Mouse (Mus musculus) forebrain, embryonic 12.5 days (tissue): Measurements from ENCODE around the gene Nav3. TPM values are rescaled to one million over a fixed set of nuclear protein-coding genes. Genes with fewer than 3 reads are reported as not detected.

ENCODE experiments used
- ATAC-seq: fragments of 200-750 bp; cut with Nextera tagmentation; 2 replicates; pipeline ENCODE4 v1.8.0; 2017; ENCODE audit warnings: moderate TSS enrichment; ENCODE audit not compliant: low FRiP score
- H3K27ac ChIP-seq: fragments of 300-500 bp; sonication (generic); 2 replicates; pipeline ENCODE4 v1.5.1; 2016; ENCODE audit warnings: mild to moderate bottlenecking
- H3K27me3 ChIP-seq: fragments of 300-500 bp; sonication (generic); 2 replicates; pipeline ENCODE4 v1.6.1; 2016; ENCODE audit warnings: mild to moderate bottlenecking
- H3K36me3 ChIP-seq: fragments of 300-500 bp; sonication (generic); replicated peaks from 2 replicates; pipeline ENCODE4 v1.6.1; 2016; ENCODE audit warnings: mild to moderate bottlenecking
- H3K4me1 ChIP-seq: fragments of 300-500 bp; sonication (generic); 2 replicates; pipeline ENCODE4 v1.6.1; 2016
- H3K4me2 ChIP-seq: fragments of 300-500 bp; sonication (generic); 2 replicates; pipeline ENCODE4 v1.6.1; 2016; ENCODE audit warnings: mild to moderate bottlenecking, moderate library complexity
- H3K4me3 ChIP-seq: fragments of 300-500 bp; sonication (generic); replicated peaks from 2 replicates; pipeline ENCODE4 v1.5.1; 2016; ENCODE audit warnings: mild to moderate bottlenecking
- H3K9ac ChIP-seq: fragments of 300-500 bp; sonication (generic); 2 replicates; pipeline ENCODE4 v1.6.1; 2016; ENCODE audit warnings: mild to moderate bottlenecking
- H3K9me3 ChIP-seq: fragments of 300-500 bp; sonication (generic); 2 replicates; pipeline ENCODE4 v1.6.1; 2016
- WGBS: fragments of 180-500 bp; shearing (Covaris S2); methylation state at CpG from one replicate; pipeline ENCODE4 v1.1.7; 2016; 5-methylcytosine and 5-hydroxymethylcytosine counted together
- polyA plus RNA-seq: library from polyadenylated mRNA; unstranded; fragments of >200 nt; fragmentation: Nextera tagmentation; extraction: Ambion mirVana; gene quantifications from 2 replicates; pipeline ENCODE4 v1.2.1, GENCODE M21; 2016

Gene Nav3
- polyA plus RNA-seq, 1 experiment from 2014 or later = 10.7 TPM

DNA sequence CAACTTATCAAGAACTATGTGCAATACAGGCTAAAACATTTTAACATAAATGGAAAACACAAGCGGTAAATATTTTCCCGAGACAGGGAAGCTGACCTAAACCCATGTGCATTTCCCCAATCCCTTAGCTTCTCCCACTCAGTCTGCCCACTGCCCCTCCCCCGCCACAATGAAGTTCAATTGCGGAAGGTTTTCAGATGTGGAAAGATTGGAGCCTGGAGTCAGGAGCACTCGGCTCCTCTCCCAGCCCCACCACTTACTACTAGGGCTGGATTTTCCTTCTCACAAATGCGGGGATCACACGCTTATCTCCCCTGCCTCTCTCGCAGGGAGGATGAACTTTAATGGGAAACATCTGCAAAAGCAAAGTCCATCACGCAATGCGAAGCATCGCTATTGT is 534.6 kb downstream of the Nav3 start:
- H3K4me1 ChIP-seq = peaks cover 5% of the 10 kb centered on the region; the same call in 1 of the 2 replicates
- no peak overlapping the region for H3K4me2 ChIP-seq
- no peak overlapping the region for H3K9ac ChIP-seq
- ATAC-seq = peak; percentile 52
- H3K9me3 ChIP-seq = no peaks in the 10 kb centered on the region
- H3K27ac ChIP-seq = no peak overlapping the region
- H3K4me3 ChIP-seq = no peak overlapping the region
- 59% methylated on average over 11 of the region's 11 CpGs for WGBS
- H3K27me3 ChIP-seq = no peaks in the 10 kb centered on the region
- no peaks in the 10 kb centered on the region for H3K36me3 ChIP-seq

GRCm38 (mm10) chr10:109920607-109921187 is 535.3 kb downstream of the Nav3 start:
- WGBS = 15% methylated on average over 6 of the region's 6 CpGs

DNA sequence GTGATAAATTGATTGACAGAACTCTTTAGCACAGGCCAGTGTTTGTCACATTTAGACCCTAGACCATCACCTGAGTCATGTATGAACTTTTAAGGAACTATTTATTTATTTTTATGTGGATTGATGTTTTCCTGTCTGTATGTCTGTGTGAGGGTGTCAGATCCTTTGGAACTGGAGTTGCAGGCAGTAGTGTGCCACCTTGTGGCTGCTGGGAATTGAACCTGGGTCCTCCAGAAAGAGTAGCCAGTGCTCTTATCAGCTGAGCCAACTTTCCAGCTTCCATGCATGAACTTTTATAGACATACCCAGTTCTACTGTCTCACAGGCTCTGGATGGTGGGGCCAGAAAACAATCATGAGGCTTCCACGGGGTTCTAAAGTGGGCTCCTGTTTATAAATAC is 536.5 kb downstream of the Nav3 start:
- H3K27ac ChIP-seq = no peak overlapping the region
- ATAC-seq = no peak
- H3K9ac ChIP-seq = no peak overlapping the region
- no peaks in the 10 kb centered on the region for H3K27me3 ChIP-seq
- H3K4me1 ChIP-seq = peaks cover 5% of the 10 kb centered on the region; the same call in 1 of the 2 replicates
- H3K9me3 ChIP-seq = no peaks in the 10 kb centered on the region
- 41% methylated on average over 1 of the region's 1 CpGs for WGBS
- no peaks in the 10 kb centered on the region for H3K36me3 ChIP-seq
- no peak overlapping the region for H3K4me3 ChIP-seq
- no peak overlapping the region for H3K4me2 ChIP-seq

More at GRCm38 (mm10) chr10:109920607-109921187, 535.3 kb downstream of the Nav3 start:
- H3K9ac ChIP-seq = no peak overlapping the region
- no peaks in the 10 kb centered on the region for H3K36me3 ChIP-seq
- peaks cover 5% of the 10 kb centered on the region; the same call in 1 of the 2 replicates for H3K4me1 ChIP-seq
- H3K9me3 ChIP-seq = no peaks in the 10 kb centered on the region
- no peak overlapping the region for H3K4me2 ChIP-seq
- H3K27me3 ChIP-seq = no peaks in the 10 kb centered on the region
- no peak overlapping the region for H3K4me3 ChIP-seq
- H3K27ac ChIP-seq = no peak overlapping the region
- peak; percentile 85 for ATAC-seq

DNA sequence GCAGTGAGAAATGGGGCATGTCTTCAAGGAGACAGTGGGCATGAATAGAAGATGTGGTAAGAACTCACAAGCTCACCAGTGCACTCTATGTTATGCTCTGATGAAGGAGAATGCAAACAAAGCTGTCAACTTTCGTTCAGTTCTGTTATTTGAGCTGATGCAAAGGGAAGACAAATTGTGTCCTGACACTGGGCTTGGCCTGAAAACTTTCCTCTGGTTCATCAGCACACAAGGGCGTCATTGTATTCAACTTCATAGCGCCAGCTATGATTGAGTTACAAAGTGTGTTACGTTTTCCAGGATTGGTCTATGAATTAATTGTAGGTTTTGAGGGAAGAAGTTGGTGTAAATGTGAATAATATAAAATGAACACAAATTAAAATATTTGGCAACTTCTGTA is 548.8 kb downstream of the Nav3 start:
- Histone ChIP-seq H3K27ac (no peak overlapping the region), H3K4me3 (no peak overlapping the region), H3K9ac (no peak overlapping the region), H3K9me3 (no peaks in the 10 kb centered on the region; the same call in 1 of the 2 replicates), H3K4me1 (peaks cover 7% of the 10 kb centered on the region; the same call in 1 of the 2 replicates), H3K27me3 (no peaks in the 10 kb centered on the region), H3K36me3 (no peaks in the 10 kb centered on the region), H3K4me2 (no peak overlapping the region)
- WGBS = 78% methylated on average over 4 of the region's 4 CpGs
- no peak for ATAC-seq

- ATAC-seq = no peak
- no peak overlapping the region for H3K4me3 ChIP-seq
- H3K4me2 ChIP-seq = no peak overlapping the region
- no peaks in the 10 kb centered on the region for H3K27me3 ChIP-seq
- no peaks in the 10 kb centered on the region; the same call in 1 of the 2 replicates for H3K9me3 ChIP-seq
- peaks cover 7% of the 10 kb centered on the region; the same call in 1 of the 2 replicates for H3K4me1 ChIP-seq
- 91% methylated on average over 6 of the region's 6 CpGs for WGBS
- no peak overlapping the region for H3K27ac ChIP-seq
- no peak overlapping the region for H3K9ac ChIP-seq
- H3K36me3 ChIP-seq = no peaks in the 10 kb centered on the region
Observed at GRCm38 (mm10) chr10:109906413-109906785, 549.6 kb downstream of the Nav3 start.

- no peak overlapping the region for H3K27ac ChIP-seq
- no peak for ATAC-seq
- H3K4me3 ChIP-seq = no peak overlapping the region
- 71% methylated on average over 9 of the region's 9 CpGs for WGBS
- H3K4me2 ChIP-seq = no peak overlapping the region
- no peaks in the 10 kb centered on the region for H3K36me3 ChIP-seq
- no peaks in the 10 kb centered on the region for H3K27me3 ChIP-seq
- no peaks in the 10 kb centered on the region; the same call in 1 of the 2 replicates for H3K9me3 ChIP-seq
- no peak overlapping the region for H3K9ac ChIP-seq
- H3K4me1 ChIP-seq = peaks cover 7% of the 10 kb centered on the region; the same call in 1 of the 2 replicates
Observed at GRCm38 (mm10) chr10:109905649-109906412, 550.2 kb downstream of the Nav3 start.

DNA sequence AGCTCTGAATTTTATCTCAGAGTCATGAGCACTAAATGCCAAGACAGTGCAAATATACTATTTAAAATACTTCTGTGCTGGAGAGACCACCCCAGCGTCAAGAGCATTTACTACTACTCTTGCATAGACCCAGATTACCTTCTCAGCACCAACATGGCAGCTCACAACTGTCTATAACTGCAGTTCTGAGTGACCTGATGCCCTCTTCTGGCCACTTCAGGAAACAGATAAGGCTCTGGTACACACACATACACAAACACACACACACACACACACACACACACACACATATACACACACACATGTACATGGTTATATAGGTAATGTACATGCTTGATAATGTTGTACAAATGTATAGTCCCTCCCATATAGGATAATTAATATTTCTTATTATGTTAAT is 551.2 kb downstream of the Nav3 start:
- ATAC-seq = no peak
- Histone ChIP-seq H3K4me3 (no peak overlapping the region), H3K4me1 (peaks cover 7% of the 10 kb centered on the region; the same call in 1 of the 2 replicates), H3K9me3 (no peaks in the 10 kb centered on the region), H3K36me3 (no peaks in the 10 kb centered on the region), H3K27me3 (no peaks in the 10 kb centered on the region), H3K9ac (no peak overlapping the region), H3K4me2 (no peak overlapping the region), H3K27ac (no peak overlapping the region)
- whole genome bisulfite sequencing = 81% methylated on average over 1 of the region's 1 CpGs

GRCm38 (mm10) chr10:109903701-109904555 is 552.1 kb downstream of the Nav3 start:
- Histone ChIP-seq H3K9ac (no peak overlapping the region), H3K4me3 (no peak overlapping the region), H3K27me3 (no peaks in the 10 kb centered on the region), H3K4me2 (no peak overlapping the region), H3K9me3 (no peaks in the 10 kb centered on the region), H3K4me1 (peaks cover 7% of the 10 kb centered on the region; the same call in 1 of the 2 replicates), H3K36me3 (no peaks in the 10 kb centered on the region), H3K27ac (no peak overlapping the region)
- 77% methylated on average over 17 of the region's 17 CpGs for WGBS
- no peak for ATAC-seq

DNA sequence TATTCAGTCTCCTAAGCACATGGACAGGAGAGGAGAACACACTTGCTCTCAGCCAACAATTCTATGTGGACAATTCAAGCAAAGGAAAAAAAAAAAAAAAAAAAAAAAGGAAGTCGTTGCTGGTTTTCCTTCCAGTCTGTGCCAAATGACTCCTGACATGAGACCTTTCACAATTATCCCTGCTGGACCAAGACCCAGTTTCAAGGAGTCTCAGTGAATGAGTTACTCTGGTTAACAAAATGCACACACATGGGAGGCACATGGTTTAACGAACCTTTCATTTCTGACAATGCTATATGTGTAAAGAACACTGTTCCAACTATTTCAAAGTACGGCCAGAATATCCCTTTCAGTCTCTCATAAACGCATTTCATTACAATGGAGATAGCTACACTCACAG is 552.8 kb downstream of the Nav3 start:
- Histone ChIP-seq H3K4me2 (no peak overlapping the region), H3K27ac (no peak overlapping the region), H3K9ac (no peak overlapping the region), H3K36me3 (no peaks in the 10 kb centered on the region), H3K4me1 (peaks cover 7% of the 10 kb centered on the region; the same call in 1 of the 2 replicates), H3K27me3 (no peaks in the 10 kb centered on the region), H3K9me3 (no peaks in the 10 kb centered on the region), H3K4me3 (no peak overlapping the region)
- no peak for ATAC-seq
- WGBS = 92% methylated on average over 4 of the region's 4 CpGs

DNA sequence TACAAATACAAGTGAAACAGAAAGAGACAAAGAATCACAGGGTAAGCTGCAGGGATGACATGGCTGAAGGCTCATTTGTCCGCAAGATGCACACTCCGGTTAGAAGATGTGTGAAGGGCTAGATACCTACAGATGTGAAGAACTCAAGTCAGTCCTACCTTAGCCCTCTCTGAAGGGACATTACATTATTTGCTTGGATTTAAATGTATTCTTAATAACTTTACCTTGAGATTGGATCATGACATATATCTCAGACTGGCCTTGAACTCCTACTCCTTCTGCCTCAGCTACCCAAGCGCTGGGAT is 566.9 kb downstream of the Nav3 start:
- H3K4me3 ChIP-seq = no peak overlapping the region
- no peaks in the 10 kb centered on the region for H3K36me3 ChIP-seq
- 72% methylated on average over 3 of the region's 3 CpGs for WGBS
- no peaks in the 10 kb centered on the region for H3K27me3 ChIP-seq
- no peaks in the 10 kb centered on the region for H3K9me3 ChIP-seq
- no peak overlapping the region for H3K4me2 ChIP-seq
- no peak for ATAC-seq
- H3K4me1 ChIP-seq = 0 out of 2 replicates have a peak, but pooled peaks cover 4% of the 10 kb centered on the region
- H3K27ac ChIP-seq = no peak overlapping the region
- no peak overlapping the region for H3K9ac ChIP-seq

DNA sequence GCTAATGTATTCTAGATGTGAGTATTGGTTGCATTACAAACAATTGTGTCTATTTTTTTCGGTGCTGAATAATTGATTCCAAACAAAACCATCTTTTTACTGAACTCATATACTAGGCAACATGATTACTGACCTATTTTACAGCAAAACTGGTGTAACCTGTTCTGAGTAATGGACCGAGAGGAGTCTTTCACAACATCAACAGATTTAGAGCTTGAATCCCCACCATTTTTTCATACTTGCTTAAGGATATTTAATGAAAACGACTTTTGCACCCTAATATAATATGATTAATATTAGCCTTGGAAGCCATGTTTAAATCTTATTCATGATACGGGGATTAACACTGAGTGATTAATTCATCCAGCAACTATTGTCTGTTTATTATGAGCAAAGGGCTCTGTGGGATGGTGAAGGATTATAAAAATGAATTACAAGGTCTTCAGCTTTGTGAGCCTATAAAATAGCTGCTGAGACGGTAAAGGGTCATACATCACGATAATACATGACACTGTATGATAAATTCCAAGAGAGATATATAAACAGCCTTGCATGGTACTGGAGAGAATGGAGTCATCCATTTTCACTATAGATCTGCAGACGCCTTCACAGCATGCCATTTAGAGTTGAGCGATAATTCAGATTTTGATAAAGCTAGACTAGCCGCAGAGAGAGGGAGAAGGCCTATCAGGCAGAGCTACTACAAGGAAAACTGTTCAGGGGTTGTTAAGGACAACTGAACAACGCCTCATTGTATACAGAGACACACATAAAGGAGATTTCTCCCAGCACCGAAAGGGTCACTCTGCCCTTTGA is 567.4 kb downstream of the Nav3 start:
- Histone ChIP-seq H3K4me3 (no peak overlapping the region), H3K27ac (no peak overlapping the region), H3K9ac (no peak overlapping the region), H3K4me2 (no peak overlapping the region), H3K4me1 (0 out of 2 replicates have a peak, but pooled peaks cover 4% of the 10 kb centered on the region), H3K9me3 (no peaks in the 10 kb centered on the region), H3K36me3 (no peaks in the 10 kb centered on the region), H3K27me3 (no peaks in the 10 kb centered on the region)
- 75% methylated on average over 11 of the region's 11 CpGs for WGBS
- no peak for ATAC-seq
